Mouse (Mus musculus) embryo, embryonic 11.5 days (tissue): ENCODE measurements around the gene Asb6.

Experiments used
- DNase-seq: peaks from one replicate; pipeline ENCODE4 v3.0.0-alpha.2; 2012; ENCODE audit warnings: low read depth, low spot score

Asb6 gene

DNA sequence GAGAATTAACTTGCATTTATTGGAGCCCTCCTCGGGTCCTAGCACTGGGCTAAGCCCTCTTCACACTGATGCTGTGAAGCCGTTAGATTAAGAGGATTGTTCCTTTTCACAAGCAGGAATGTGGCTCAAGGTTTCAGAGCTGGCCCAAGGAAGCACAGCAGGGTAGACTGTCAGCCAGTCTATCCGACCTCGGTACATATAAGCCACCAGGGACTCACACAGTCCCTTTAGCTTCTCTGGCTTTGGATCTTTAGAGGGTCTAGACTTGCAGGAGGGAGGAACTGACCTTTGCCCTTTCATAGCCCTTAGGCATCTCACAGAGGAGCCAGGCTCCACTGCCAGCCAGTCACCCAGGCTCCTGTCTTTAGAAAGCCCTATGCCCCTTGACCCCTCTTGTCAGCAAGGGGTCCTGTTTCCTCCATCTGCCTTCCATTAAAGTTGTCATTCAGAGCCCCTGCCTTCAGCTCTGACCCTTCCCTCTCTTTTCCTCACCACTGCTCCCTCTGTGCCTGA, at the start of gene Asb6:
Gene Asb6, minus strand, starts transcription at position 51 of the 513 bp plus-strand sequence.
- DNase-seq: no peak

DNA sequence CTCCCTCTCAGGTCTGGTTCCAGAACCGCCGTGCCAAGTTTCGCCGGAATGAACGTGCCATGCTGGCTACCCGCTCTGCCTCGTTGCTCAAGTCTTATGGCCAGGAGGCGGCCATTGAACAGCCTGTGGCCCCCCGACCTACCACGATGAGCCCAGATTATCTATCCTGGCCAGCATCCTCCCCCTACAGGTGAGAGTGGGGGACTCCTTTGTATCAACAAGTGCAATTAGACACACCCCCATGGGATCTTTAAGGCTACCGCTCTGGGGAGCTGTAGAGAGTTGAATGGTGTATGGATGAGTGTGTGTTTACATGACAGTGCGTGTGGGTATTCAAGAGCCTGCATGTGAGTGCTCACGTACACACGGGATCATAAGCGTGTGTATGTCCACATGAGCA, 49.3 kb upstream of the Asb6 start:
- no peak for DNase-seq

DNA sequence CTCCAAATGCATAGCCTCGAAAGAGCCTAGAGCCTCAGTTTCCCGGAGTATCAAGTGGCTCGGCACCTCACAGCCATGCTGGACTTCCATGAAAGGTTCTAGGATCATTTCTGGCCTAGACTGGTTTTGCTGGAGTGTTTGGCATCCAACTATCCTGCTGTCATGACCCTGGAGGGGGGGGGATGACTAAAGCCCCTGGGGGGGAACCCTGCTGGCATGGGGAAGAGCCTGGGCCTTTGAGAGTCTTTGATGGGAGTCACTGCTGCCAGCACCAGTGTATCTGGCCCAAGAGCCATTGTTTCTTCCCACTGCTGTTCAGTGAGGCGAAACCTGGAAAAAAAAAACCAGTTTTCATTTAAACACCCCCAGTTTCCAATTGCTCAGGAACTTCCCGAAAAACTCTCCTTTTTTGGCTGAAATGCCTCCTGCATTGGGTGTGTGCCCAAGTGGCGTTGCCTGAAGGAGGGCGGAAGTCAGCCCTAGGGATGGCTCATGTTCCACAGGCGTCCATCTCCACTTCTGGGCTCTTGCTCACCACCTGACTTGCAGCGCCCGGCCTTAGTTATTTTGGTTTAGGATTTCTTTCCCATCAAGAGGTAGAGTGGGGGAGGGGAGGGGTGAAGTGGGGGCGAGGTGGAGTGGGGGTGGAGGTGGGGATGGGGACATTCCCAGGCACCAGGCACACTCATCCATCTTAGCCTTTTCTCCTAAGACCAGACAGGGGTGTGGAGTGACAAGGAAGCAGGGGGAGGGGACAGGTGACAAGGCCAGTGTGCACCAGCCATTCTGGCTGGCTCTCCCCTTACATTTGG, 45.7 kb upstream of the Asb6 start:
- no peak for DNase-seq

- no peak for DNase-seq
These were observed 45.0 kb upstream of the Asb6 start for GRCm38 (mm10) chr2:30875096-30875495.

GRCm38 (mm10) chr2:30874445-30874844, 44.3 kb upstream of the Asb6 start:
- DNase-seq: no peak

GRCm38 (mm10) chr2:30872669-30873068, 42.5 kb upstream of the Asb6 start:
- DNase-seq: no peak

- DNase-seq: no peak
These were observed 40.7 kb upstream of the Asb6 start for GRCm38 (mm10) chr2:30870863-30871262.

DNA sequence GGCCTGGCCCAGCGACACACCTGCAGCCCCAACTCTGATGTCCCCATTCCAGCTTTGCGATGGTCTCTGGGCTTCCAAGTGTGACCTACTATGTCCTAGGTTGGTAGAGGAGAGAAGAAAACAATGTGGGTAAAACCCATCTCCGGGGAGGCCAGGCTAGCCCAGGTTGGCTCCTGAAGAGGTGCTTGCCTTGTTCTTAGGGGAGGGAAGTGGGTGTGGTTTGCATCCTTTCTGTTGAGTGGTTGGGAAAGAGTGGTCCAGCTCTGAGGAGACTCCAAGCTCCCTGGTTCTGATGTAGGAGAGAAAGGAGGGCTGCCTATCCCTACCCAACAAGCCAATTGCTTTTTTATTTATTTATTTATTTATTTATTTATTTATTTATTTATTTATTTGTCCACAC, 35.3 kb upstream of the Asb6 start:
- no peak for DNase-seq

GRCm38 (mm10) chr2:30864968-30865381, 34.8 kb upstream of the Asb6 start:
- DNase-seq: no peak

- DNase-seq: no peak
These were observed 33.4 kb upstream of the Asb6 start for GRCm38 (mm10) chr2:30863574-30863973.

- DNase-seq: no peak
These were observed 31.9 kb upstream of the Asb6 start for GRCm38 (mm10) chr2:30862081-30862480.

GRCm38 (mm10) chr2:30859782-30860181, 29.6 kb upstream of the Asb6 start:
- no peak for DNase-seq

GRCm38 (mm10) chr2:30857076-30857475, 26.9 kb upstream of the Asb6 start:
- DNase-seq: no peak

DNA sequence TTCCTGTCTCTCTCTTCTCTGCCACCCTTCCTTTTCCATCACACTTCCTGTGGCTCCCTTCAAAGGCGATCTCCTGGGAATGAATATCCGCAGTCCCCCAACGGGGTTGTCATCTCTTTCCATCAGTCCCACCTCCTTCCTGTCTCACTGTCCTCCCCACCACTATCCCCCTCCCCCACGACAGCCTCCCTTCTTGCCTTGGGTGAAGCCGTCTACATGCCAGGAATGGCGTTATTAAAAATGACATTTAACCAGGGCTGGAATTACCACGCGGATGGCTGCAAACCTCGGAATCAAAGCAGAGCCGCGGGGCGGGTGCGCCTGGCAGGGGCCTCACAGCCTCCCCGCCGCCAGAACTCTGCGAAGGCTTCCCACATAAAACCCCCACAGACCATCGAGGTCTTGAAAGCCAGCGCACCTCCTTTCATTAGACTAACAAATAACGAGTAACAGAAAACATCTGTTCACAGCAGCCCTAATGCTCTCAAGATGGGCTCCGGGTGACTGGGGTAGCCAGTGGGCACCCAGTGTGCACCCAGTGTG, 22.7 kb upstream of the Asb6 start:
- DNase-seq: no peak

DNA sequence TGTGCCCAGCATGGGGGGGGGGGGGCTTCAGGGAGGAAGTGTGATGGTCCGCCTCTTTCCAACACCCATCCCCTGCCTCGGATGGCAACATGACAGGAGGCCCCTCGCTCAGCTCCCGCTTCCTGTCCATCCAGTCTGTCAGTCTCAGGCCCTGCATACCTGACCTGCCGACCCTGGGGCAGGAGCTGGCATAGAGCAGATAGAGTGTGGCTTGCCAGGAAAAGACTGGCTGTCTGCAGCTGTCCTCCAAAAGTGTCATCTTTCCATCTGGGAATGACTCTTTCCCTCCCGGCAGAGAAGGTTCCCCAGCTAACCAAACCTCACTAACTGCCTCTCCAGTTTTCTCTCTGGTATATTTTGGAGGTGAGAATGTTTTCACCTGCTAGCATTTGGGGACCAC, 20.4 kb upstream of the Asb6 start:
- no peak for DNase-seq

DNA sequence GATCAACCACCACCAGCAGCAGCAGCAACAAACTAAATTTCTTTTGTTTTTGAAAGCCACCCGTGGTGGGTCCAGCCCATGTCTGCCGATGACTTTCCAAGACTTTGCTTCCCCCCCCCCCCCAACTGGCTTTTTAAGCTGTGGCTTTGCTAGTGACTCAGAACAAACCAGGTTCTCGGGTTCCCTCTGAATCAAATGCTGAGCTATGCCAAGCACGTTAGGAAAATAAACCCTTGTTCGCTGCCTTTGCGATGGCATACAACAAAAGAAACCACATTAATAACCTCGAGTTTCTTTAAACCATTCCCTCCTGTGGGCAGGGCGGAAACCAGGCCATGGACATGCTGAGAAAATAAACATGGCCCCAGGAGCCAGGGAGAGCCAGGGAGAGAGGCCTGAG, 18.1 kb upstream of the Asb6 start:
- no peak for DNase-seq

GRCm38 (mm10) chr2:30846723-30847122, 16.6 kb upstream of the Asb6 start:
- no peak for DNase-seq

GRCm38 (mm10) chr2:30846236-30846635, 16.1 kb upstream of the Asb6 start:
- no peak for DNase-seq

- no peak for DNase-seq
These were observed 15.3 kb upstream of the Asb6 start for GRCm38 (mm10) chr2:30845152-30846070.

DNA sequence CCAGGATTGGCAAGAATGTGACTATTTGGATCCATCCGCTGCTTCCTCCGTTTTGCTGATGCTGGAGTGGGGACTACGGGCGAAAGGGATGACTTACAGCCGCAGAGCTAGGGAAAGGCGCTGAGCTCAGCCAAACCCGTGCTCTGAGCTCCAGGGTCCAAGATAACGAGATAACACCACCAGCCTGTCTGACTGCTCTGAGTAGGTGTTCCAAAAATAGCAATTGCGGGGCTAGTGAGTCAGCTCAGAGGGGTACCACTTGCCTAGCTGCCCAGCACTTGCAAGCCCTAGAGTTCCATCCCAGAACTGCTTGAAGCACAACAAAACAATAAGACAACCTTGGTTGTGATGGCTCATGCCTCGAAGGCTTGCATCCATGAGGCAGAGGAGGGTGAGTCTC, 12.5 kb upstream of the Asb6 start:
- no peak for DNase-seq

GRCm38 (mm10) chr2:30836238-30836990, 6.3 kb upstream of the Asb6 start:
- peak; percentile 52 for DNase-seq
